Mouse (Mus musculus) embryo, embryonic 11.5 days (tissue): Measurements from ENCODE around the gene Galntl6.
"Not testable (repeated sequence)": the region's sequence is repeated elsewhere in the genome, so short reads cannot be mapped to it uniquely, and the experiment has no call there.

ENCODE experiments used
- DNase-seq: peaks from one replicate; pipeline ENCODE4 v3.0.0-alpha.2; 2012; ENCODE audit warnings: low read depth, low spot score

Gene Galntl6

GRCm38 (mm10) chr8:58604751-58605150 is 307.7 kb downstream of the Galntl6 start:
- DNase-seq: no peak

- no peak for DNase-seq
Observed at GRCm38 (mm10) chr8:58597834-58598233, 314.6 kb downstream of the Galntl6 start.

- DNase-seq: no peak
Observed at GRCm38 (mm10) chr8:58575346-58575745, 337.1 kb downstream of the Galntl6 start.

- DNase-seq: no peak
Observed at GRCm38 (mm10) chr8:58568086-58568485, 344.4 kb downstream of the Galntl6 start.

GRCm38 (mm10) chr8:58566115-58566514 is 346.3 kb downstream of the Galntl6 start:
- peak; percentile 5 for DNase-seq

GRCm38 (mm10) chr8:58535781-58536180 is 376.7 kb downstream of the Galntl6 start:
- no peak for DNase-seq

- DNase-seq: no peak
Observed at GRCm38 (mm10) chr8:58534631-58535030, 377.8 kb downstream of the Galntl6 start.

- peak; percentile 1 for DNase-seq
Observed at GRCm38 (mm10) chr8:58523443-58523842, 389.0 kb downstream of the Galntl6 start.

GRCm38 (mm10) chr8:58521932-58522331 is 390.5 kb downstream of the Galntl6 start:
- no peak for DNase-seq

GRCm38 (mm10) chr8:58510516-58510915 is 401.9 kb downstream of the Galntl6 start:
- DNase-seq: no peak

GRCm38 (mm10) chr8:58509051-58509450 is 403.4 kb downstream of the Galntl6 start:
- no peak for DNase-seq

GRCm38 (mm10) chr8:58487099-58487498 is 425.3 kb downstream of the Galntl6 start:
- DNase-seq: no peak

- DNase-seq: not testable (repeated sequence)
Observed at GRCm38 (mm10) chr8:58463342-58463741, 449.1 kb downstream of the Galntl6 start.

GRCm38 (mm10) chr8:58442696-58443095 is 469.7 kb downstream of the Galntl6 start:
- DNase-seq: no peak

- DNase-seq: peak; percentile 4
Observed at GRCm38 (mm10) chr8:58418481-58418880, 494.0 kb downstream of the Galntl6 start.

- no peak for DNase-seq
Observed at GRCm38 (mm10) chr8:58417551-58417950, 494.9 kb downstream of the Galntl6 start.

GRCm38 (mm10) chr8:58396500-58396899 is 515.9 kb downstream of the Galntl6 start:
- DNase-seq: no peak

- no peak for DNase-seq
Observed at GRCm38 (mm10) chr8:58395879-58396278, 516.6 kb downstream of the Galntl6 start.

GRCm38 (mm10) chr8:58372389-58372788 is 540.1 kb downstream of the Galntl6 start:
- no peak for DNase-seq

GRCm38 (mm10) chr8:58371979-58372378 is 540.5 kb downstream of the Galntl6 start:
- no peak for DNase-seq

- no peak for DNase-seq
Observed at GRCm38 (mm10) chr8:58331151-58331550, 581.3 kb downstream of the Galntl6 start.

GRCm38 (mm10) chr8:58313482-58313881 is 599.0 kb downstream of the Galntl6 start:
- no peak for DNase-seq

GRCm38 (mm10) chr8:58291487-58291886 is 621.0 kb downstream of the Galntl6 start:
- DNase-seq: no peak

- DNase-seq: no peak
Observed at GRCm38 (mm10) chr8:58290080-58290479, 622.4 kb downstream of the Galntl6 start.
